Mouse (Mus musculus): ENCODE measurements around the gene Polr3a.

Gene Polr3a

GRCm38 (mm10) chr14:24486773-24487227 lies at the start of gene Polr3a, which contains the start of gene Rps24:
Gene Polr3a, minus strand, starts transcription at chr14:24487058.
Gene Rps24, plus strand, starts transcription at chr14:24487125.
- peak; percentile 79 for DNase-seq (ENCODE audit: low spot score)

- no peak for DNase-seq (ENCODE audit: low spot score)
Measured at GRCm38 (mm10) chr14:24534865-24535545, 48.1 kb upstream of the Polr3a start.

GRCm38 (mm10) chr14:24530228-24530627 lies 43.4 kb upstream of the Polr3a start:
- no peak for DNase-seq (ENCODE audit: low spot score)

- DNase-seq (ENCODE audit: low spot score): no peak
Measured at GRCm38 (mm10) chr14:24526440-24526839, 39.6 kb upstream of the Polr3a start.

GRCm38 (mm10) chr14:24525677-24526415 lies 39.0 kb upstream of the Polr3a start:
- no peak for DNase-seq (ENCODE audit: low spot score)

- DNase-seq (ENCODE audit: low spot score): no peak
Measured at GRCm38 (mm10) chr14:24525137-24525536, 38.3 kb upstream of the Polr3a start.

GRCm38 (mm10) chr14:24521597-24521996 lies 34.7 kb upstream of the Polr3a start:
- DNase-seq (ENCODE audit: low spot score): no peak

GRCm38 (mm10) chr14:24512527-24513161 lies 25.8 kb upstream of the Polr3a start:
- DNase-seq (ENCODE audit: low spot score): no peak

GRCm38 (mm10) chr14:24510679-24511078 lies 23.8 kb upstream of the Polr3a start:
- DNase-seq (ENCODE audit: low spot score): no peak

GRCm38 (mm10) chr14:24510218-24510617 lies 23.4 kb upstream of the Polr3a start:
- no peak for DNase-seq (ENCODE audit: low spot score)

GRCm38 (mm10) chr14:24509557-24509956 lies 22.7 kb upstream of the Polr3a start:
- no peak for DNase-seq (ENCODE audit: low spot score)

GRCm38 (mm10) chr14:24508070-24508773 lies 21.4 kb upstream of the Polr3a start:
- no peak for DNase-seq (ENCODE audit: low spot score)

- no peak for DNase-seq (ENCODE audit: low spot score)
Measured at GRCm38 (mm10) chr14:24507452-24508069, 20.7 kb upstream of the Polr3a start.

- no peak for DNase-seq (ENCODE audit: low spot score)
Measured at GRCm38 (mm10) chr14:24501256-24501655, 14.4 kb upstream of the Polr3a start.

GRCm38 (mm10) chr14:24500845-24501186 lies 14.0 kb upstream of the Polr3a start:
- no peak for DNase-seq (ENCODE audit: low spot score)

- DNase-seq (ENCODE audit: low spot score): peak; percentile 80
Measured at GRCm38 (mm10) chr14:24500091-24500844, 13.4 kb upstream of the Polr3a start.

- DNase-seq (ENCODE audit: low spot score): no peak
Measured at GRCm38 (mm10) chr14:24499478-24499877, 12.6 kb upstream of the Polr3a start.

GRCm38 (mm10) chr14:24498561-24499255 lies 11.8 kb upstream of the Polr3a start:
- DNase-seq (ENCODE audit: low spot score): no peak

GRCm38 (mm10) chr14:24497443-24497842 lies 10.6 kb upstream of the Polr3a start:
- no peak for DNase-seq (ENCODE audit: low spot score)

- DNase-seq (ENCODE audit: low spot score): no peak
Measured at GRCm38 (mm10) chr14:24496507-24496906, 9.6 kb upstream of the Polr3a start.

GRCm38 (mm10) chr14:24493256-24493655 lies 6.4 kb upstream of the Polr3a start:
- no peak for DNase-seq (ENCODE audit: low spot score)

All from layer of hippocampus, adult 9-10 months (tissue).